Mouse (Mus musculus) forebrain, embryonic 16.5 days (tissue): ENCODE measurements at regions not wholly inside any gene's neighbourhood (a gene's known extent, or its start where the extent isn't known, plus 50 kb on each side); places are given as distances from the start of the nearest gene placed in this dataset.

Experiments used
- ATAC-seq: fragments of 200-750 bp; cut with Nextera tagmentation; 2 replicates; pipeline ENCODE4 v1.8.0; 2017; ENCODE audit warnings: mild to moderate bottlenecking, moderate library complexity
- H3K27ac ChIP-seq: fragments of 300-500 bp; sonication (generic); 2 replicates; pipeline ENCODE4 v1.5.1; 2014; ENCODE audit warnings: low read length, control low read depth
- H3K27me3 ChIP-seq: fragments of 300-500 bp; sonication (generic); replicated peaks from 2 replicates; pipeline ENCODE4 v1.6.1; 2014; ENCODE audit warnings: low read length; ENCODE audit not compliant: control insufficient read depth, insufficient read depth
- H3K36me3 ChIP-seq: fragments of 300-500 bp; sonication (generic); 2 replicates; pipeline ENCODE4 v1.6.1; 2014; ENCODE audit not compliant: control insufficient read depth, insufficient read depth
- H3K4me1 ChIP-seq: fragments of 300-500 bp; sonication (generic); replicated peaks from 2 replicates; pipeline ENCODE4 v1.6.1; 2014; ENCODE audit warnings: low read length; ENCODE audit not compliant: control insufficient read depth, insufficient read depth
- H3K4me2 ChIP-seq: fragments of 300-500 bp; sonication (generic); 2 replicates; pipeline ENCODE4 v1.6.1; 2014; ENCODE audit warnings: mild to moderate bottlenecking, low read length, control low read depth
- H3K4me3 ChIP-seq: fragments of 300-500 bp; sonication (generic); replicated peaks from 2 replicates; pipeline ENCODE4 v1.5.1; 2014; ENCODE audit warnings: mild to moderate bottlenecking, low read length, control low read depth
- H3K9ac ChIP-seq: fragments of 300-500 bp; sonication (generic); replicated peaks from 2 replicates; pipeline ENCODE4 v1.6.1; 2014; ENCODE audit warnings: low read depth, low read length, control low read depth
- H3K9me3 ChIP-seq: fragments of 300-500 bp; sonication (generic); 2 replicates; pipeline ENCODE4 v1.6.1; 2016; ENCODE audit warnings: low read length; ENCODE audit not compliant: control insufficient read depth
- WGBS: fragments of 180-500 bp; shearing (Covaris S2); extraction: QIAGEN DNeasy Blood & Tissue Kit; methylation state at CpG from one replicate; pipeline ENCODE4 v1.1.7; 2014; 5-methylcytosine and 5-hydroxymethylcytosine counted together

- H3K4me3 ChIP-seq: no peak overlapping the region
- no peak overlapping the region for H3K27ac ChIP-seq
- H3K4me2 ChIP-seq: no peak overlapping the region
- 10% methylated on average over 8 of the region's 8 CpGs for WGBS
- no peaks in the 10 kb centered on the region for H3K27me3 ChIP-seq
- no peaks in the 10 kb centered on the region for H3K9me3 ChIP-seq
- no peaks in the 10 kb centered on the region for H3K36me3 ChIP-seq
- H3K9ac ChIP-seq: no peak overlapping the region
- peaks cover 9% of the 10 kb centered on the region for H3K4me1 ChIP-seq
- ATAC-seq: peak; percentile 88
Observed at GRCm38 (mm10) chr17:93260366-93261205, 61.8 kb downstream of the Adcyap1 start.

DNA sequence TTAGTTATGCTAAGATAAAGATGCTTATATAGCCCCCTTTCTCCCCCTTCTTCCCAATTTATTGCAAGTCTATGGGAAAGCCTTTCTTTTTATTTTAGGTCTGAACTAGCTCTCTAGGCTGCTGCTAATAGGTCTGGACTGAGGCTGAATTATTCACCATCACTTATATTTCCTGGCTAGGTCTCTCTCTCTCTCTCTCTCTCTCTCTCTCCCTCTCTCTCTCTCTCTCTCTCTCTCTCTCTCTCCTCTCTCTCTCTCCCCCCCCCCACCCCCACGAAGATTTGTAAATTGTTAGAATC, 62.3 kb downstream of the Adcyap1 start:
- no peak overlapping the region for H3K27ac ChIP-seq
- no peaks in the 10 kb centered on the region for H3K27me3 ChIP-seq
- no peak overlapping the region for H3K9ac ChIP-seq
- no peak overlapping the region for H3K4me3 ChIP-seq
- peaks cover 9% of the 10 kb centered on the region for H3K4me1 ChIP-seq
- H3K9me3 ChIP-seq: no peaks in the 10 kb centered on the region
- H3K4me2 ChIP-seq: no peak overlapping the region
- peak; percentile 74 for ATAC-seq
- no peaks in the 10 kb centered on the region for H3K36me3 ChIP-seq
- 23% methylated on average over 1 of the region's 1 CpGs for WGBS

GRCm38 (mm10) chr17:93306121-93306520, 107.3 kb downstream of the Adcyap1 start:
- no peak overlapping the region for H3K4me3 ChIP-seq
- H3K36me3 ChIP-seq: no peaks in the 10 kb centered on the region
- no peak overlapping the region for H3K4me2 ChIP-seq
- H3K27ac ChIP-seq: no peak overlapping the region
- no peaks in the 10 kb centered on the region for H3K4me1 ChIP-seq
- no peak overlapping the region for H3K9ac ChIP-seq
- no peaks in the 10 kb centered on the region for H3K9me3 ChIP-seq
- WGBS: 5% methylated on average over 1 of the region's 1 CpGs
- no peaks in the 10 kb centered on the region for H3K27me3 ChIP-seq
- ATAC-seq: no peak

GRCm38 (mm10) chr17:93312139-93312538, 113.3 kb downstream of the Adcyap1 start:
- Histone ChIP-seq H3K4me2 (no peak overlapping the region), H3K9ac (no peak overlapping the region), H3K4me1 (peaks cover 5% of the 10 kb centered on the region; the same call in 1 of the 2 replicates), H3K27ac (no peak overlapping the region), H3K4me3 (no peak overlapping the region), H3K36me3 (no peaks in the 10 kb centered on the region), H3K27me3 (no peaks in the 10 kb centered on the region), H3K9me3 (no peaks in the 10 kb centered on the region)
- ATAC-seq: no peak
- WGBS: 37% methylated on average over 4 of the region's 4 CpGs

DNA sequence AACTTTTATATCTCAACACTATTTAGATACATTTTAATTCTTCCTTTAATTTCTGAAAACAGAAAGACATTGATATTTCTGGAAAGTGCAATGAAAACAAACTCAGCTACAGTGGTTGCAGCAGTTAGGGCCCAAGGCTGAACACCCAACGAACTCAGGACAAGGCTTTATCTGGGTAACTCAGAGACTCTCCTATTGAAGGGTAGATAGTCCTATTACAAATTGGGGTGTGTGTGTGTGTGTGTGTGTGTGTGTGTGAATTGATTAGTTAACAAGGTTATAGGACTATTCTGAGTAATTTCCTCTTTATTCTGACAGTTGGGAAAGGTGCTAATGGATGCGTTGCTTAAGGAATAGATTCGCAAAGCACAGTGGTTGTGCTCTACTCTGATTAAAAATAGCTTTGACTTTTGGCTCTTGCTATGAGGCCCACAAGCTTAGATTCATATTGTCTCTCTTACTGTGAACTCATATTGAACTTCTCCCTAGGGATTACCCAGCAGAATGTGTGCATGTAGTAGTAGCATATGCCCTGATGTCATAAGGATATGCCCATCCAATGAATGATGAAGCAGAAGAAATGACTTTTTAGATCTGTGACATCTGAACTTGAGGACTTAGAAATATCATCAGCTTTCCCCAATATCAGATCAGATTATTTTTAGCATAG, 114.0 kb downstream of the Adcyap1 start:
- ATAC-seq: peak; percentile 33; the same call in 1 of the 2 replicates
- Histone ChIP-seq H3K36me3 (no peaks in the 10 kb centered on the region), H3K27ac (no peak overlapping the region), H3K4me2 (no peak overlapping the region), H3K4me1 (peaks cover 5% of the 10 kb centered on the region; the same call in 1 of the 2 replicates), H3K9me3 (no peaks in the 10 kb centered on the region), H3K9ac (no peak overlapping the region), H3K4me3 (no peak overlapping the region), H3K27me3 (no peaks in the 10 kb centered on the region)
- WGBS: 52% methylated on average over 3 of the region's 3 CpGs

DNA sequence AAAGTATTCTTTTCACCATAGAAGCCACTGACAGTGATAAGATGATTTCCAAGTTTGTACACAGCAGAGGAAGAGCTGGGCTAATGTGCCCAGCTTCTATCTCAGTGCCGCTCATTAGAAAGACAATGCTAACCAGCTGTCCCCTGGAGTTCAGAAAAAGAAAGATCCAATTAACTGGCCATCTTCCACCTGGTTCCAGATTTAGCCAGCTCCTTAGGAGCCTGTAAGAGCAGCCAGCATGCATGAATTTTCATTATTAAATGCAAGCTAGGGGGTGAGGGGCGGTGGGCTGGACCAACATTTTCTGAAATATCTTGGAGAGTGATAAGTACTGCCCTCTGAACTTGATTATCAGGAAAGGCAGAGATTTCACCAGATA, 114.5 kb downstream of the Adcyap1 start:
- no peaks in the 10 kb centered on the region for H3K36me3 ChIP-seq
- no peak overlapping the region for H3K27ac ChIP-seq
- peak; percentile 84 for ATAC-seq
- WGBS: 29% methylated on average over 2 of the region's 2 CpGs
- H3K4me3 ChIP-seq: no peak overlapping the region
- H3K9ac ChIP-seq: no peak overlapping the region
- H3K9me3 ChIP-seq: no peaks in the 10 kb centered on the region
- H3K27me3 ChIP-seq: no peaks in the 10 kb centered on the region
- no peak overlapping the region for H3K4me2 ChIP-seq
- H3K4me1 ChIP-seq: peaks cover 5% of the 10 kb centered on the region; the same call in 1 of the 2 replicates

- Histone ChIP-seq H3K27ac (no peak overlapping the region), H3K4me1 (peaks cover 5% of the 10 kb centered on the region; the same call in 1 of the 2 replicates), H3K4me2 (no peak overlapping the region), H3K36me3 (no peaks in the 10 kb centered on the region), H3K9ac (no peak overlapping the region), H3K4me3 (no peak overlapping the region), H3K9me3 (no peaks in the 10 kb centered on the region), H3K27me3 (no peaks in the 10 kb centered on the region)
- no peak for ATAC-seq
- 66% methylated on average over 3 of the region's 3 CpGs for WGBS
Observed at GRCm38 (mm10) chr17:93314144-93314543, 115.3 kb downstream of the Adcyap1 start.

- 81% methylated on average over 4 of the region's 4 CpGs for WGBS
Observed at GRCm38 (mm10) chr17:93321482-93321881, 122.7 kb downstream of the Adcyap1 start.

DNA sequence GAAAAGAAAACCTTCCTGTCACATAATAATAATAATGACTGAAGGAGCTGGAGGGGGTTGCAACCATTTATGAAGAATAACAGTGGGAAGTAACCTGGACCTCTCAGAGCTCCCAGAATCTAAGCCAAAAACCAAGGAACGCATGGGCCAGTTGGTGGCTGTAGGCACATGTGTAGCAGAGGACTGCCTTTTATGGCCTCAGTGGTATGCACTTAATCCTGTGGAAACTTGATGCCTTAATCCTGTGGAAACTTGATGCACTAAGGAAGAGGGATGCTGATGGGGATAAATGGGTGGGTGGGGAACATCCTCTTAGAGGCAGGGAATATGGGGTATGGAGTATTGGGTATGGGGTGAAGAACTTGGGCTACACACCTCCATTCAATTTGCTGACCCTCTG, 138.8 kb downstream of the Adcyap1 start:
- 87% methylated on average over 1 of the region's 1 CpGs for WGBS
- no peak overlapping the region for H3K4me2 ChIP-seq
- H3K4me3 ChIP-seq: no peak overlapping the region
- H3K9ac ChIP-seq: no peak overlapping the region
- H3K27ac ChIP-seq: no peak overlapping the region
- H3K9me3 ChIP-seq: no peaks in the 10 kb centered on the region
- no peaks in the 10 kb centered on the region for H3K36me3 ChIP-seq
- ATAC-seq: no peak
- no peaks in the 10 kb centered on the region for H3K4me1 ChIP-seq
- H3K27me3 ChIP-seq: no peaks in the 10 kb centered on the region

More at GRCm38 (mm10) chr17:93321482-93321881, 122.7 kb downstream of the Adcyap1 start:
- Histone ChIP-seq H3K36me3 (no peaks in the 10 kb centered on the region), H3K27ac (no peak overlapping the region), H3K9ac (no peak overlapping the region), H3K27me3 (no peaks in the 10 kb centered on the region), H3K4me2 (no peak overlapping the region), H3K9me3 (no peaks in the 10 kb centered on the region), H3K4me3 (no peak overlapping the region), H3K4me1 (no peaks in the 10 kb centered on the region)
- ATAC-seq: no peak
